Mouse (Mus musculus): ENCODE results near the gene Dmrtc1b.
"Not testable (repeated sequence)": the region's sequence is repeated elsewhere in the genome, so short reads cannot be mapped to it uniquely, and the experiment has no call there.

DNA sequence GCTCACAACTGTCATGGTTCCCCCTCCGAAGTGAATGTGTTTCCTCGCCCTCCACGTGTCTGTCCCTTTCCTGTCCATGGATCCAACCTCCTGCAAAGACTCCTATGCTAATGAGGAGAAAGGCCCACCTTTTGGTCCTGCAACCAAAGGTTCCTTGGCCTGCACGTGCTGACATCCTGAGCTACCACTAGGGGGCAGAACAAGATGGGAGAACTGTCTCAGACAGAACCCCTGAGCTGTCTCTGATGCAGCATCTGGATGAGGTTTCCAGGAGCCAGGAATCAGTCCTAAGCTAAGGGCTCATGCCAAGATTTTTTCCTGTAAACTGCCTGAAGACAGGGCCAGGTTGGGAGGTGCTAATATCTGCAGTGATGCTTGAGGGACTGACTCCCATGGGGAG lies 18.4 kb upstream of the Dmrtc1b start:
- TF ChIP-seq POLR2A (IDR thresholded peaks at IDR 0.05; ENCODE audit: borderline replicate concordance, extremely low read depth, low read depth, low read length) = not testable (repeated sequence)
- 0 out of 2 replicates have a peak, but pooled peaks have one; percentile 7 for TF ChIP-seq CTCF (IDR thresholded peaks at IDR 0.05; ENCODE audit: insufficient read depth, low read length)

All from lung, adult 2 months (tissue).